Comparison of ENCODE assay signal across 23 mouse cellular contexts in the genomic region with DNA sequence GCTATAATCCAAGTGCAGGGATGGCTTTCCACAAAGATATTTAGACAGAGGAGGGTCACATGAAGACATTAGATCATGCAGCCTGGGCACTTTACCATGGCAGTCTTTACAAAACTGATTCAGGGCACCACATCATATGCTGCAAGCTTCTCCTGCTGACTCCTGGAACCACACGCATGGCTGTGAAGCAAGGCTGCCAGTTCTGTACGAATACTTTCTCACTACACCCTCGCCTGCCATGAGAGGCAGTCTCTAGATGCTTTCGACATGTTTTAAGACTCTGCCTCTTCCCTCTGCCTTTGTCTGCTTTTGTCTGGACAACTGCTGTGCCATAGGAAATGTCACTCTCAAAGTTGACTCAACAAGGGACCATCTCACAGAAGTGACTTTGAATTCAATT.
DNase-seq lines count a peak whose midpoint lies in the region; ATAC-seq and TF ChIP-seq lines count a peak whose summit lies in the region.
"Had no signal": no experiment of that assay in that cellular context is flagged by ENCODE, and none has a peak within 500 bp of the region (broad histone marks: within the 10 kb centered on the region; RNA-seq: fewer than 3 reads in every experiment).

No protein-coding gene starts in this region.

- ATAC-seq in forebrain, embryonic 15.5 days (replicated peaks), result no peak
- no peak for ATAC-seq in forebrain, embryonic 11.5 days (replicated peaks; ENCODE audit: low FRiP score)
- ATAC-seq: CD4-positive, CD25-positive, alpha-beta regulatory T cell, adult 4 months; intestine, postnatal 0 days had no signal

- no peak for DNase-seq in forebrain, embryonic 11.5 days (ENCODE audit: low spot score)
- peak; percentile 65 for DNase-seq in heart, adult 11 months
- DNase-seq in heart, postnatal 4 days, result no peak
- DNase-seq in brain, embryonic 14.5 days (ENCODE audit: low read depth), result peak; percentile 37
- no peak for DNase-seq in adipocyte (ENCODE audit: low spot score)
- DNase-seq: adrenal gland, adult 8-10 months; adrenal gland, postnatal 25 days; cerebellum, adult 11 months; cerebellum, adult 2 months; cerebellum, adult 9-11 months; cerebellum, postnatal 36 days; gastrocnemius, postnatal 25 days; heart, adult 2 months; heart, postnatal 14 days; kidney, adult 2 months had no signal

- peaks cover 11% of the 10 kb centered on the region for H3K4me1 ChIP-seq in forebrain, embryonic 15.5 days
- H3K4me1 ChIP-seq in forebrain, embryonic 11.5 days (replicated peaks; ENCODE audit: control insufficient read depth, insufficient read depth, low read length), result no peaks in the 10 kb centered on the region
- H3K4me1 ChIP-seq: forebrain, embryonic 12.5 days; heart, embryonic 10.5 days; hindbrain, embryonic 12.5 days; hindbrain, embryonic 15.5 days had no signal

- peak overlapping the region; percentile 25 for H3K27ac ChIP-seq in forebrain, embryonic 15.5 days (replicated peaks)
- H3K27ac ChIP-seq in forebrain, embryonic 11.5 days (ENCODE audit: low read depth, low read length), result no peak overlapping the region
- H3K27ac ChIP-seq: forebrain, embryonic 12.5 days; heart, adult 2 months; heart, embryonic 10.5 days; heart, embryonic 13.5 days; hindbrain, embryonic 12.5 days; hindbrain, embryonic 15.5 days had no signal

- TF ChIP-seq CTCF in brain, embryonic 14.5 days (IDR thresholded peaks at IDR 0.05; ENCODE audit: borderline replicate concordance, extremely low read depth, insufficient read depth, insufficient read length), result no peak

- H3K27me3 ChIP-seq in forebrain, embryonic 15.5 days, result no peaks in the 10 kb centered on the region
- H3K27me3 ChIP-seq in forebrain, embryonic 11.5 days (ENCODE audit: control insufficient read depth, insufficient read depth, low read length), result no peaks in the 10 kb centered on the region
- H3K27me3 ChIP-seq: heart, embryonic 13.5 days; hindbrain, embryonic 12.5 days; hindbrain, embryonic 15.5 days had no signal

- H3K4me2 ChIP-seq in forebrain, embryonic 15.5 days (replicated peaks), result no peak overlapping the region
- no peak overlapping the region for H3K4me2 ChIP-seq in forebrain, embryonic 11.5 days (ENCODE audit: low read depth, low read length, severe bottlenecking)
- H3K4me2 ChIP-seq: forebrain, embryonic 12.5 days; heart, embryonic 13.5 days; hindbrain, embryonic 12.5 days; hindbrain, embryonic 15.5 days had no signal

- 61% methylated on average over 4 of the region's 4 CpGs for WGBS in forebrain, embryonic 15.5 days
- WGBS in forebrain, embryonic 11.5 days, result 83% methylated on average over 4 of the region's 4 CpGs

- no peak overlapping the region for H3K4me3 ChIP-seq in forebrain, embryonic 15.5 days
- H3K4me3 ChIP-seq in forebrain, embryonic 11.5 days (ENCODE audit: low read depth, low read length), result no peak overlapping the region
- H3K4me3 ChIP-seq: forebrain, embryonic 12.5 days; heart, adult 2 months; heart, embryonic 10.5 days; heart, embryonic 13.5 days; hindbrain, embryonic 12.5 days; hindbrain, embryonic 15.5 days had no signal

- no peaks in the 10 kb centered on the region for H3K9me3 ChIP-seq in forebrain, embryonic 15.5 days
- H3K9me3 ChIP-seq in forebrain, embryonic 11.5 days (ENCODE audit: control insufficient read depth, low read length), result no peaks in the 10 kb centered on the region
- H3K9me3 ChIP-seq: forebrain, embryonic 12.5 days; heart, embryonic 10.5 days; heart, embryonic 13.5 days; hindbrain, embryonic 12.5 days; hindbrain, embryonic 15.5 days had no signal

- TF ChIP-seq POLR2A in brain, embryonic 14.5 days (IDR thresholded peaks at IDR 0.05; ENCODE audit: borderline replicate concordance, extremely low read depth, insufficient read depth, insufficient read length, poor library complexity, severe bottlenecking), result no peak

- H3K9ac ChIP-seq in forebrain, embryonic 15.5 days (replicated peaks), result no peak overlapping the region
- H3K9ac ChIP-seq in forebrain, embryonic 11.5 days (ENCODE audit: low read length), result no peak overlapping the region
- H3K9ac ChIP-seq: forebrain, embryonic 12.5 days; heart, embryonic 13.5 days; hindbrain, embryonic 12.5 days; hindbrain, embryonic 15.5 days had no signal

- H3K36me3 ChIP-seq in forebrain, embryonic 15.5 days, result no peaks in the 10 kb centered on the region
- no peaks in the 10 kb centered on the region for H3K36me3 ChIP-seq in forebrain, embryonic 11.5 days (ENCODE audit: control insufficient read depth, insufficient read depth, low read length)
- H3K36me3 ChIP-seq: forebrain, embryonic 12.5 days; heart, embryonic 10.5 days; heart, embryonic 13.5 days; hindbrain, embryonic 12.5 days; hindbrain, embryonic 15.5 days had no signal

Comparison
In these comparisons a context has a peak if more than half of its experiments do, and no peak if none do; other contexts are left out.
1. DNase-seq: peak in heart, adult 11 months (single experiment) and brain, embryonic 14.5 days (single experiment); none in forebrain, embryonic 11.5 days (single experiment), heart, postnatal 4 days (single experiment) and adipocyte (single experiment).